Mouse (Mus musculus) lung, adult 2 months (tissue): ENCODE results near the gene Acoxl. TPM values are rescaled to one million over a fixed set of nuclear protein-coding genes. Genes with fewer than 3 reads are reported as not detected.

Experiments used
- DNase-seq: peaks from one replicate; pipeline ENCODE4 v3.0.0; 2022
- H3K4me1 ChIP-seq: fragments of 200-500 bp; 2 replicates; pipeline ENCODE4 v1.6.1; 2011; ENCODE audit warnings: low read length; ENCODE audit not compliant: control insufficient read depth, insufficient read depth
- H3K4me3 ChIP-seq: fragments of 200-500 bp; replicated peaks from 2 replicates; pipeline ENCODE3; 2011; ENCODE audit warnings: low read depth, mild to moderate bottlenecking, control low read depth, low read length; ENCODE audit errors: extremely low read depth
- CTCF ChIP-seq: fragments of 200-500 bp; IDR thresholded peaks from 2 replicates; pipeline ENCODE4 v1.5.1; 2011; ENCODE audit warnings: mild to moderate bottlenecking, low read length, control low read depth; ENCODE audit not compliant: insufficient read depth
- POLR2A ChIP-seq: fragments of 200-500 bp; IDR thresholded peaks from 2 replicates; pipeline ENCODE4 v1.6.1; 2011; ENCODE audit warnings: low read depth, mild to moderate bottlenecking, control low read depth, low read length, borderline replicate concordance; ENCODE audit errors: extremely low read depth
- WGBS: fragments of 180-500 bp; shearing (Covaris S2); methylation state at CpG from one replicate; pipeline ENCODE4 v1.1.7; 2018; 5-methylcytosine and 5-hydroxymethylcytosine counted together
- polyA plus RNA-seq: library from polyadenylated mRNA; depleted of rRNA; stranded (reverse); fragments of >200 nt; gene quantifications from 2 replicates; pipeline ENCODE4 v1.2.3, GENCODE M21; 2012

Gene Acoxl
- polyA plus RNA-seq, 1 experiment: 52.4 TPM

- no peak for TF ChIP-seq POLR2A
- TF ChIP-seq CTCF: no peak
- Histone ChIP-seq H3K4me1 (peaks cover 34% of the 10 kb centered on the region), H3K4me3 (no peak overlapping the region)
- no peak for DNase-seq
- WGBS: 62% methylated on average over 5 of the region's 5 CpGs
Measured at GRCm38 (mm10) chr2:128156067-128156462, 317.4 kb downstream of the Acoxl start.

- TF ChIP-seq CTCF (no peak), POLR2A (no peak)
- no peak overlapping the region for H3K4me3 ChIP-seq
- no peak for DNase-seq
- peaks cover 34% of the 10 kb centered on the region for H3K4me1 ChIP-seq
- 39% methylated on average over 12 of the region's 12 CpGs for WGBS
Measured at GRCm38 (mm10) chr2:128156557-128157412, 318.1 kb downstream of the Acoxl start.

GRCm38 (mm10) chr2:128158734-128159410 lies 320.2 kb downstream of the Acoxl start:
- Histone ChIP-seq H3K4me3 (no peak overlapping the region), H3K4me1 (peaks cover 28% of the 10 kb centered on the region)
- TF ChIP-seq CTCF (no peak), POLR2A (no peak)
- no peak for DNase-seq
- 35% methylated on average over 17 of the region's 17 CpGs for WGBS

GRCm38 (mm10) chr2:128159619-128160125 lies 321.0 kb downstream of the Acoxl start:
- peak; percentile 38 for DNase-seq
- Histone ChIP-seq H3K4me1 (peaks cover 28% of the 10 kb centered on the region), H3K4me3 (no peak overlapping the region)
- WGBS: 37% methylated on average over 7 of the region's 7 CpGs
- TF ChIP-seq POLR2A (no peak), CTCF (no peak)

GRCm38 (mm10) chr2:128163177-128163576 lies 324.5 kb downstream of the Acoxl start:
- Histone ChIP-seq H3K4me1 (peaks cover 13% of the 10 kb centered on the region), H3K4me3 (no peak overlapping the region)
- 80% methylated on average over 8 of the region's 8 CpGs for WGBS
- no peak for TF ChIP-seq POLR2A
- TF ChIP-seq CTCF: no peak
- no peak for DNase-seq

GRCm38 (mm10) chr2:128166623-128167423 lies 328.1 kb downstream of the Acoxl start:
- Histone ChIP-seq H3K4me1 (no peaks in the 10 kb centered on the region; the same call in 1 of the 2 replicates), H3K4me3 (no peak overlapping the region)
- no peak for TF ChIP-seq POLR2A
- TF ChIP-seq CTCF: no peak
- 53% methylated on average over 13 of the region's 13 CpGs for WGBS
- DNase-seq: no peak

- no peak for TF ChIP-seq CTCF
- no peak for TF ChIP-seq POLR2A
- WGBS: 93% methylated on average over 12 of the region's 12 CpGs
- Histone ChIP-seq H3K4me1 (no peaks in the 10 kb centered on the region; the same call in 1 of the 2 replicates), H3K4me3 (no peak overlapping the region)
- DNase-seq: no peak
Measured at GRCm38 (mm10) chr2:128167930-128168329, 329.3 kb downstream of the Acoxl start.

GRCm38 (mm10) chr2:128169486-128169885 lies 330.8 kb downstream of the Acoxl start:
- WGBS: 77% methylated on average over 5 of the region's 5 CpGs
- H3K4me3 ChIP-seq: no peak overlapping the region
- TF ChIP-seq POLR2A: no peak
- TF ChIP-seq CTCF: no peak
- DNase-seq: no peak
- no peaks in the 10 kb centered on the region; the same call in 1 of the 2 replicates for H3K4me1 ChIP-seq

GRCm38 (mm10) chr2:128169972-128170371 lies 331.3 kb downstream of the Acoxl start:
- 52% methylated on average over 11 of the region's 11 CpGs for WGBS
- H3K4me3 ChIP-seq: no peak overlapping the region
- DNase-seq: no peak
- H3K4me1 ChIP-seq: no peaks in the 10 kb centered on the region; the same call in 1 of the 2 replicates
- no peak for TF ChIP-seq CTCF
